Mouse (Mus musculus): ENCODE results near the gene Cspg5. TPM values are rescaled to one million over a fixed set of nuclear protein-coding genes. Genes with fewer than 3 reads are reported as not detected.

The Cspg5 gene
- polyA plus RNA-seq, 1 experiment from 2014 or later: 3.1 TPM

DNA sequence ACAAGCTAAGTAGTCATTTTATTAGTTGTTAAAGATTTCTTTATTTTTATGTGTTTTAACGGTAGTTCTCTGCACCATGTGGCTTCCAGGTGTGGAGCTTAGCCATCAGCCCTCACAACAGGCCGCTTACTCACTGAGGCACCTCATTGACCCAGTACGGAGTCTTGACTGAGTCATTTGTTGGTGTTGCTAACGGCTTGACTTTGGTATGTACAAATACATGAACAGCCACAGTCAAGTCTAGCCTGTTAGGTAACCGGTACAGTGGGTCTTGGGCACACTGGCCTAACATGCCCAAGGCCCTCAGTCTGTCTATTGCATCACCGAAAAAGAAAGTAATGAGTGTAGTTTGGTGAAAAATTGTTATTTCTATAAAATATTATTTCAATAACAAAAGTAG lies 14.9 kb upstream of the Cspg5 start:
- no peaks in the 10 kb centered on the region for H3K27me3 ChIP-seq (ENCODE audit: control insufficient read depth, insufficient read depth, low read length)
- no peak overlapping the region for H3K9ac ChIP-seq (replicated peaks; ENCODE audit: low read length)
- no peak overlapping the region for H3K4me2 ChIP-seq (ENCODE audit: low read depth, low read length)
- no peak overlapping the region for H3K4me3 ChIP-seq (ENCODE audit: low read depth, low read length)
- H3K27ac ChIP-seq (replicated peaks; ENCODE audit: low read depth, low read length): no peak overlapping the region
- WGBS: 82% methylated on average over 6 of the region's 6 CpGs
- no peaks in the 10 kb centered on the region for H3K4me1 ChIP-seq (ENCODE audit: control insufficient read depth, insufficient read depth, low read length)
- ATAC-seq (replicated peaks; ENCODE audit: insufficient number of reproducible peaks, low FRiP score, low TSS enrichment, low read depth) (no peak), DNase-seq (ENCODE audit: low spot score) (no peak)
- H3K9me3 ChIP-seq (replicated peaks; ENCODE audit: control insufficient read depth, low read length): no peaks in the 10 kb centered on the region
- H3K36me3 ChIP-seq (replicated peaks; ENCODE audit: control insufficient read depth, insufficient read depth, low read depth, low read length): peaks cover 9% of the 10 kb centered on the region

DNA sequence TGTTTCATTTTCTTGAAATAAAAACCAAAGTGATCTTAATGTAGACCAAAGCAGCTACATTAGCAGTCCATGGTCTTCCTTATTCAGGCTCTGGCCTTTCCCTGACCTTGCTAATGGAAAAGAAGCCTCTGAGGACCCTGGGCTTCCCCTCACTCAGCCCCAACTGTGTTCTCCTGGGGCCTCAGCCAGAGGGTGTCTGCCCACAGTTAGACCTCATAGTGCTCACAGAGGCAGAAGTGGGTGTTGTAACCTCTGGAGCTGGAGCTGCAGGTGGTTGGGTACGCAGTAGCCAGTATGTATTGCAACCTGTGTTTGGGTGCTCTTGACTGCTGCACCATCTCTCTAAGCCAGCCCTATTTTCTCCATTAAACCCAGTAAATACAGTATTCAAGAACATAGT lies 14.5 kb upstream of the Cspg5 start:
- ATAC-seq (replicated peaks; ENCODE audit: insufficient number of reproducible peaks, low FRiP score, low TSS enrichment, low read depth): no peak
- Histone ChIP-seq H3K4me2 (ENCODE audit: low read depth, low read length) (no peak overlapping the region), H3K27ac (replicated peaks; ENCODE audit: low read depth, low read length) (no peak overlapping the region), H3K9me3 (replicated peaks; ENCODE audit: control insufficient read depth, low read length) (no peaks in the 10 kb centered on the region), H3K9ac (replicated peaks; ENCODE audit: low read length) (no peak overlapping the region), H3K27me3 (ENCODE audit: control insufficient read depth, insufficient read depth, low read length) (no peaks in the 10 kb centered on the region), H3K4me3 (ENCODE audit: low read depth, low read length) (no peak overlapping the region), H3K4me1 (ENCODE audit: control insufficient read depth, insufficient read depth, low read length) (no peaks in the 10 kb centered on the region), H3K36me3 (replicated peaks; ENCODE audit: control insufficient read depth, insufficient read depth, low read depth, low read length) (peaks cover 9% of the 10 kb centered on the region)
- DNase-seq (ENCODE audit: low spot score): no peak
- WGBS: 96% methylated on average over 1 of the region's 1 CpGs

DNA sequence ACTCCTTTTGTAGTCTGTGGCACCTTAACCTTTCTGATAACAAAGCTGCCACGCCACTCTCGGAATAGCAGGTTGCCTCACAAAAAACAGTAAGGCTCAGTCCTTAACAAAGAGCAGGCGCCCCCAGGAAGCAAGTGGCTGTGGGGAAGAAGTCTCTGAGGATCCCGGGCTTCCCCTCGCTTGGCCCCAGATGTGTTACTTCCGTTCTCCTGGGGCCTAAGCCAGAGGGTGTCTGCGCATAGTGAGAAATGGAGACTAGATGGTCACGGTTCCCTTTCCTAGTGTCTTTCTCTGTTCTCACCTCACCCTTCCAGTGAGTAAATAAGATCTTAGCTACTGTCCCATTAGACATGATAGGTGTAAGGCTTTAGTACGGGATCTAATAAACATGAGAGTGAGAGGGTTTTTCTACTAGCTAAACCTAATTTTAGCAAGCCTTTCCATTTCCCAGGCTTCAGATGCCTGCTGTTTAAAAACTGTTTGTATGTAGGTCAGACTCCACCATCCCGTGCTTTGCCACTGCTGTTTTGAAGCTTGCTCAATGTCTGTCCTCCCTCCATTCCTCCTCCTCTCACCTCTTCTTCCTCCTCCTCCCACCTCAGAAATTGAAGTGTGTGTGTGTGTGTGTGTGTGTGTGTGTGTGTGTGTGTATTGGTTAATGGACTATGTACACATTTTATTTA lies 13.9 kb upstream of the Cspg5 start:
- ATAC-seq (replicated peaks; ENCODE audit: insufficient number of reproducible peaks, low FRiP score, low TSS enrichment, low read depth) (no peak), DNase-seq (ENCODE audit: low spot score) (no peak)
- Histone ChIP-seq H3K4me1 (ENCODE audit: control insufficient read depth, insufficient read depth, low read length) (no peaks in the 10 kb centered on the region), H3K27me3 (ENCODE audit: control insufficient read depth, insufficient read depth, low read length) (no peaks in the 10 kb centered on the region), H3K4me3 (ENCODE audit: low read depth, low read length) (no peak overlapping the region), H3K27ac (replicated peaks; ENCODE audit: low read depth, low read length) (no peak overlapping the region), H3K9me3 (replicated peaks; ENCODE audit: control insufficient read depth, low read length) (no peaks in the 10 kb centered on the region), H3K9ac (replicated peaks; ENCODE audit: low read length) (no peak overlapping the region), H3K36me3 (replicated peaks; ENCODE audit: control insufficient read depth, insufficient read depth, low read depth, low read length) (peaks cover 12% of the 10 kb centered on the region), H3K4me2 (ENCODE audit: low read depth, low read length) (no peak overlapping the region)
- WGBS: 80% methylated on average over 10 of the region's 10 CpGs

DNA sequence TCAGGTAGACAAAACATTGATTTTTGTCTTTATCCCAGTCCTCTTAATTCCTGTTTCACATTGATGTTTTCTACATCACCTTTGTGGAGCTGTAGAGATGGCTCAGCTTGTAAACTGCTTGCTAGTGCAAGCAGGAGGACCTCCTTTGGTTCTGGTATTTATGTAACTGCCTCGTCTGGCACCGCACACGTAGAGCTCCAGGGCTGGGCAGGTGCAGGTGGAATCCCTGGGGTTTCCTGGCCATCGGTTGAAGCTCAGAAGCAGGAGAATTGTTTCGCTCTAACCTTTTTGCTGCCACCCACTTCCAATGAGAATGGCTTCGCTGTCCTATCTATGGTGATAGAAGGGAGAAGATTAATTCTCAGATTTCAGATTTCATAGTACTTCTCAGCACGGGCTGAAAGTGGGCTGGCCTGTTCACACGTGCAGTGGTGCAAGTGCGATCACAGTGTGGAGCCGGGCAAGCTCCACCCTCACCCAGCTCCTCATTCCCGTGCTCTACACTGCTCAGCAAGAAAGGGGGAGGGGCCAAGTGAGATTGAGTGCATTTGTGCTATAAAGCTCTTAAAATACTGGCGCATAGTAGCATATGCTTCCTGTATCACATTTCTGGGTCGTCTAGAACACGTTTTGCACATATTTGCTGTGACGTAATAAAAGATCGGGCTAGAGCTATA lies 13.1 kb upstream of the Cspg5 start:
- 92% methylated on average over 16 of the region's 16 CpGs for WGBS
- peaks cover 18% of the 10 kb centered on the region for H3K36me3 ChIP-seq (replicated peaks; ENCODE audit: control insufficient read depth, insufficient read depth, low read depth, low read length)
- H3K27ac ChIP-seq (replicated peaks; ENCODE audit: low read depth, low read length): no peak overlapping the region
- no peaks in the 10 kb centered on the region for H3K9me3 ChIP-seq (replicated peaks; ENCODE audit: control insufficient read depth, low read length)
- DNase-seq (ENCODE audit: low spot score) (no peak), ATAC-seq (replicated peaks; ENCODE audit: insufficient number of reproducible peaks, low FRiP score, low TSS enrichment, low read depth) (no peak)
- H3K9ac ChIP-seq (replicated peaks; ENCODE audit: low read length): no peak overlapping the region
- no peak overlapping the region for H3K4me2 ChIP-seq (ENCODE audit: low read depth, low read length)
- H3K4me1 ChIP-seq (ENCODE audit: control insufficient read depth, insufficient read depth, low read length): no peaks in the 10 kb centered on the region
- no peaks in the 10 kb centered on the region for H3K27me3 ChIP-seq (ENCODE audit: control insufficient read depth, insufficient read depth, low read length)
- H3K4me3 ChIP-seq (ENCODE audit: low read depth, low read length): no peak overlapping the region

DNA sequence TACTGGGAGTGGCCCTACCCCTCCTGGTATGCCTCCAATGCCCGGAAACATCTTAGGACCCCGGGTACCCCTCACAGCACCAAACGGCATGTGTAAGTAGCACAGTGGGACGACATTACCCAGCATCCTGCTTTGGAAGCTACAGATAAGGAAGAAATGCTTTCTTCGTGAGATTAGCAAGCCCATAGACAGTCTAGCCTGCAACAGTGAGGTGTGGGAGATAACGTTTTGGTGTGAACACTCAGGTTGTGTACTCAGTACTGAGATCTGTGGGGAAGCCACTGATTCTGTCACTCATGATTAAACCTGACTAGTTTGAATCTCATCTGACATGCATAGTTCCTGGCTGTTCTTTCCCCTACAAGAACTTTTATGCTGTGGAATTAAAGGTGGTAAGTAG lies 8.6 kb upstream of the Cspg5 start:
- WGBS: 95% methylated on average over 6 of the region's 6 CpGs
- H3K36me3 ChIP-seq (replicated peaks; ENCODE audit: control insufficient read depth, insufficient read depth, low read depth, low read length): peaks cover 25% of the 10 kb centered on the region
- no peak for DNase-seq (ENCODE audit: low spot score)

DNA sequence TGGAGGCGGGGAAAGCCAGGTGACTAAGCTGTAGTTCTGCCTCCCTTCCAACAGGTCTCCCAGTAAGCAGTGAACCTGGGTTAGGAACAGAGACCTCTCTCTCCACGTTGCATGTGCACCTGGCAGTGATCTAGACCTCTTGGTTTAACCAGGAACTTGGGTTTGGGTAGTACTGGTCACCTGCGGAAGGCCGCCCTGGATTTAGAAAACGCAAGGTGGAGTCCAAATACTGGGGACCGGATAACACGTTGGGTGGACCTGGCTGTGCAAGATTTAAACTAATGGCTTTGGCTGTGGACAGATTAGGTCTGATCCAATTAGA lies 945 bp downstream of the Cspg5 start:
- Histone ChIP-seq H3K27ac (replicated peaks; ENCODE audit: low read depth, low read length) (no peak overlapping the region), H3K9ac (replicated peaks; ENCODE audit: low read length) (no peak overlapping the region), H3K9me3 (replicated peaks; ENCODE audit: control insufficient read depth, low read length) (no peaks in the 10 kb centered on the region), H3K4me3 (ENCODE audit: low read depth, low read length) (peak overlapping the region; percentile 53), H3K4me2 (ENCODE audit: low read depth, low read length) (peak overlapping the region; percentile 98), H3K4me1 (ENCODE audit: control insufficient read depth, insufficient read depth, low read length) (peaks cover 4% of the 10 kb centered on the region; the same call in 1 of the 2 replicates), H3K27me3 (ENCODE audit: control insufficient read depth, insufficient read depth, low read length) (peaks cover 16% of the 10 kb centered on the region), H3K36me3 (replicated peaks; ENCODE audit: control insufficient read depth, insufficient read depth, low read depth, low read length) (no peaks in the 10 kb centered on the region)
- DNase-seq (ENCODE audit: low spot score) (no peak), ATAC-seq (replicated peaks; ENCODE audit: insufficient number of reproducible peaks, low FRiP score, low TSS enrichment, low read depth) (no peak)
- 19% methylated on average over 7 of the region's 7 CpGs for WGBS

More for the DNA sequence above, 8.6 kb upstream of the Cspg5 start:
- ATAC-seq (replicated peaks; ENCODE audit: insufficient number of reproducible peaks, low FRiP score, low TSS enrichment, low read depth): no peak
- Histone ChIP-seq H3K27ac (replicated peaks; ENCODE audit: low read depth, low read length) (no peak overlapping the region), H3K27me3 (ENCODE audit: control insufficient read depth, insufficient read depth, low read length) (no peaks in the 10 kb centered on the region), H3K4me1 (ENCODE audit: control insufficient read depth, insufficient read depth, low read length) (no peaks in the 10 kb centered on the region), H3K9ac (replicated peaks; ENCODE audit: low read length) (no peak overlapping the region), H3K9me3 (replicated peaks; ENCODE audit: control insufficient read depth, low read length) (no peaks in the 10 kb centered on the region), H3K4me2 (ENCODE audit: low read depth, low read length) (no peak overlapping the region), H3K4me3 (ENCODE audit: low read depth, low read length) (no peak overlapping the region)

DNA sequence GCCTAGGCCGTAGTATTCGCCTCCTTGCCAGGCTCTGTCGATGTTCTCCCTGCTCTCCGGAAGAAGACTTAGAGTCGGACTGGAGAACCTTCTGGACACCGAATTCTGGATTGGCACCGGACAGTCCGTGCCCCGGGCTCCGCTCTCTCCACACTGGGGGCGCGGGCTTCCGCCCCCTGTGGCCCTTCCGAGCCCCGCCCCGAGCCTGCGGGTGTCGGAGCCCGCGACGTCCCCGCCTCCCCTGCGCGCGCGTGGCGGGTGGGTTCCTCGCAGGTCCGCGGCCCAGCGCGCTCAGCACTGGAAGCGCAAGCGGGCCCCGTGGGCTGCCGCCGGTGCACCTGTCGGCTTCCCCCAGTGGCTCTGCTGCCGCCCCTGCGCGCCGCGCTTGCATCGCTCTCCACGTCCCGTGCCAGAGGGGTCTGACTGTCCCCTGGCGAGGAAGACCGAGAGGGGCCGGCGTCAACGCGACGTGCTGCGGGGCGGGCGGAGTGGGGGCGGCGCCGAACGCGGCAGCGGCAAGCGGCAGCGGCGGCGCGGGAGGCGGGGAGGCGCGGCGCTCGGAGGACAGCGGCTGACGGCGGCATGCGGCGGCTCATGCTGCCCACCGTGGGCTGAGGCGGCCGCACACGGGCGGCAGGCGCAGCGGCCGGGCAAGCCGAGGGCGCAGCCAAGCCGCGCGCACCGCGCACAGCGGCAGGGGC lies 1.5 kb downstream of the Cspg5 start:
- H3K27me3 ChIP-seq (ENCODE audit: control insufficient read depth, insufficient read depth, low read length): peaks cover 16% of the 10 kb centered on the region
- DNase-seq (ENCODE audit: low spot score) (peak; percentile 44), ATAC-seq (replicated peaks; ENCODE audit: insufficient number of reproducible peaks, low FRiP score, low TSS enrichment, low read depth) (peak; percentile 24)
- H3K27ac ChIP-seq (replicated peaks; ENCODE audit: low read depth, low read length): no peak overlapping the region
- 2% methylated on average over 93 of the region's 93 CpGs for WGBS
- H3K4me1 ChIP-seq (ENCODE audit: control insufficient read depth, insufficient read depth, low read length): peaks cover 4% of the 10 kb centered on the region; the same call in 1 of the 2 replicates
- H3K4me2 ChIP-seq (ENCODE audit: low read depth, low read length): peak overlapping the region; percentile 98
- peak overlapping the region; percentile 42 for H3K9ac ChIP-seq (replicated peaks; ENCODE audit: low read length)
- no peaks in the 10 kb centered on the region for H3K36me3 ChIP-seq (replicated peaks; ENCODE audit: control insufficient read depth, insufficient read depth, low read depth, low read length)
- no peaks in the 10 kb centered on the region for H3K9me3 ChIP-seq (replicated peaks; ENCODE audit: control insufficient read depth, low read length)
- peak overlapping the region; percentile 53 for H3K4me3 ChIP-seq (ENCODE audit: low read depth, low read length)
